Mouse (Mus musculus): ENCODE measurements around the gene Atp9a.

DNA sequence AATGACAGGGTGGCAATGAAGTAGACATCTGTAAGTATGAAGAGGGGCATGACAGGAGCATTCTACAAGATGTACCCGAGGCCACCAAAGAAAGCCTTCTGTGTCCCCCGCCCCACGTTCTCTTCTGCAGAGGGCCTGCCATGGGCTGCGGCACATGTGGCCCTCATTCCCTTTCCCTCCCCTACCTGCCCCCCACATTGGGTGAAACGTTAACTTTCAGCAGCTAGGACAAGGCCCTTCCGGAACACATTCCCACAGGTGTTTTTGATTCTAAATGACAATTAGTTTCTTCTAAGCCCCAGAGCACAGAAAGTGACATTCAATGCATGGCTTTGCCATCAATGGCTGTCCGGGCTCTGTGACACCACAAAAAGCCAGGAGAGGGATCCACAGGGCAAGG is 107.3 kb downstream of the Atp9a start:
- TF ChIP-seq EP300 (IDR thresholded peaks at IDR 0.05; ENCODE audit: insufficient read depth, low read depth, low read length) (no peak), POLR2A (IDR thresholded peaks at IDR 0.05; ENCODE audit: insufficient read depth, low read length) (no peak)
